Mouse (Mus musculus) liver, embryonic 14.5 days (tissue): Measurements from ENCODE around the gene Ivns1abp. TPM values are rescaled to one million over a fixed set of nuclear protein-coding genes. Genes with fewer than 3 reads are reported as not detected.

ENCODE experiments used
- ATAC-seq: fragments of 200-750 bp; cut with Nextera tagmentation; 2 replicates; pipeline ENCODE4 v1.8.0; 2017; ENCODE audit warnings: moderate number of reproducible peaks, mild to moderate bottlenecking, moderate library complexity; ENCODE audit not compliant: insufficient read depth
- DNase-seq, 3 experiments: peaks; one replicate each; pipeline ENCODE4 v3.0.0-alpha.2; 2012 to 2013; ENCODE audit warnings: low read depth in 3 of 3, low spot score in 3 of 3
- H3K27ac ChIP-seq: fragments of 300-500 bp; sonication (generic); 2 replicates; pipeline ENCODE4 v1.5.1; 2014; ENCODE audit warnings: moderate library complexity, mild to moderate bottlenecking, control low read depth, inconsistent platforms
- H3K27me3 ChIP-seq: fragments of 300-500 bp; sonication (generic); 2 replicates; pipeline ENCODE4 v1.6.1; 2014; ENCODE audit warnings: mild to moderate bottlenecking, low read length, moderate library complexity; ENCODE audit not compliant: control insufficient read depth, insufficient read depth
- H3K36me3 ChIP-seq: fragments of 300-500 bp; sonication (generic); replicated peaks from 2 replicates; pipeline ENCODE4 v1.6.1; 2014; ENCODE audit warnings: low read depth; ENCODE audit not compliant: control insufficient read depth, insufficient read depth
- H3K4me1 ChIP-seq, 2 experiments: fragments of 200-500 bp in 1 of 2; fragments of 300-500 bp in 1 of 2; sonication (generic) in 1 of 2; replicated peaks; 2 replicates each; pipeline ENCODE4 v1.6.1; 2012 to 2014; ENCODE audit warnings: antibody characterized with exemption in 1 of 2, inconsistent platforms in 1 of 2, low read length in 1 of 2; ENCODE audit not compliant: control insufficient read depth in 2 of 2, insufficient read depth in 2 of 2
- H3K4me2 ChIP-seq: fragments of 300-500 bp; sonication (generic); 2 replicates; pipeline ENCODE4 v1.6.1; 2014; ENCODE audit warnings: low read depth, mild to moderate bottlenecking, control low read depth, moderate library complexity
- H3K4me3 ChIP-seq, 2 experiments: fragments of 200-500 bp in 1 of 2; fragments of 300-500 bp in 1 of 2; sonication (generic) in 1 of 2; 2 replicates each; pipeline ENCODE4 v1.5.1; 2012 to 2014; ENCODE audit warnings: low read depth in 2 of 2, low read length in 2 of 2, mild to moderate bottlenecking in 2 of 2, control low read depth in 1 of 2, inconsistent platforms in 1 of 2, moderate library complexity in 1 of 2; ENCODE audit not compliant: insufficient read depth in 1 of 2
- H3K9ac ChIP-seq: fragments of 300-500 bp; sonication (generic); replicated peaks from 2 replicates; pipeline ENCODE4 v1.6.1; 2014; ENCODE audit warnings: mild to moderate bottlenecking, control low read depth, moderate library complexity
- H3K9me3 ChIP-seq: fragments of 300-500 bp; sonication (generic); 2 replicates; pipeline ENCODE4 v1.6.1; 2016; ENCODE audit warnings: low read length, mixed read lengths; ENCODE audit not compliant: control insufficient read depth
- CTCF ChIP-seq: IDR thresholded peaks from 2 replicates; pipeline ENCODE4 v1.5.1; 2016; ENCODE audit warnings: antibody characterized with exemption, low read depth, control low read depth
- EP300 ChIP-seq: IDR thresholded peaks from 2 replicates; pipeline ENCODE4 v1.6.1; 2016; ENCODE audit warnings: antibody characterized with exemption, low read depth
- WGBS: fragments of 180-500 bp; shearing (Covaris S2); extraction: QIAGEN DNeasy Blood & Tissue Kit; methylation state at CpG from one replicate; pipeline ENCODE4 v1.1.7; 2014; ENCODE audit not compliant: insufficient replicate concordance; 5-methylcytosine and 5-hydroxymethylcytosine counted together
- polyA plus RNA-seq, 2 experiments: library from polyadenylated mRNA; depleted of rRNA in 1 of 2; stranded (reverse) in 1 of 2; unstranded in 1 of 2; fragments of >200 nt; fragmentation: Nextera tagmentation in 1 of 2; extraction: Ambion mirVana in 1 of 2; gene quantifications; 2 replicates each; pipeline versions ENCODE4 v1.2.1 to v1.2.3; 2012 to 2014

The Ivns1abp gene
- polyA plus RNA-seq (2012; rRNA removed) (47.4 and 57.0 TPM in 2 replicates), polyA plus RNA-seq (2014; fragmentation: Nextera tagmentation; extraction: Ambion mirVana) (68.6 and 73.3 TPM in 2 replicates)

DNA sequence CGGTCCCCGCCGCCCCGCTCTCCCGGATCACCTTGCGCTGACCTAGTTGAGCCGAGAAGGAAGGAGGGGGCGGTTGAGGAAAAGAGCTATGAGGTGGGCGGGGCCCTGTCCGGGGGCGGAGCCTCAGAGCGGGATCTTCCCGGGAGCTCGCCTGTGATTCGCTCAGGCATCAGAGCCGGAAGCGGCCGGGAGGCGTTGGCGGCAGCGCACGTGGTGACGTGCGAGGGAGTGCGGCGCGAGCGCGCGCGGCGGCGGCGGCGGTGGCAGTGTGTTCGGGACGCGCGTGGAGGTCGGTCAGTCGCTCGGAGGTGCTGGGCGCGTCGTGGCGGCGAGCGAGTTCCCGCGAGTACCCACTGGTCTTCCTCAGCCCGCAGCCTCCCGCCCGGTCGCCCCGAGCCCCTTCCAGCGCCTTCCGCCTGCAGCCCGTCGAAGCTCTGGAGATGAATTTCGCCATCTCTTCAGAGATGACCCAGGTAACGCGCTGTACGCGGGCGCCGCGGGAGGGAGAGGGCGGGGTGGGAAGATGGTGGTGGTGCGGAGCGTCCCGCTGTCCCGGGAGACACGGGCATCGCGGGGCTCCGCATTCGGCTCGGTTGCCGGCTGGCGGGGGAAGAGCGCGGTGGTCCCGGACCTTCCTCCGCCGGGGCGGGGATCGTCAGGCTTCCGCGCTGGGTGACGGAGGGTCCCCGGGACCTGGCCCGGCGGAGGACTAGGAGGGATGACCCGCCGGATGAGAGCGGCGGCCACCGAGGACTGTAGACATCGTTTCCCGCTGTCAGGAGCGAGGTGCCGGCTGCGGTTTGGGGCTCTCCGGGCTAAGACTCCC is at the start of gene Ivns1abp:
TSS of gene Ivns1abp (plus strand) at position 195 of the 826 bp plus-strand sequence.
- peak within 1 kb of the TSS; percentile 88 for H3K9ac ChIP-seq
- ATAC-seq (peak; percentile 86), DNase-seq (peak; percentile 93 to 94 (median 94))
- H3K36me3 ChIP-seq, result peaks cover 2% of the 10 kb centered on the region
- H3K9me3 ChIP-seq, result no peaks in the 10 kb centered on the region
- H3K27ac ChIP-seq, result peak within 1 kb of the TSS; percentile 86
- peaks cover 20 to 33% of the 10 kb centered on the region in 2 experiments for H3K4me1 ChIP-seq
- TF ChIP-seq EP300 (no peak), CTCF (no peak)
- H3K4me3 ChIP-seq, result peak within 1 kb of the TSS; percentile 89 to 90
- 1% methylated on average over 104 of the region's 104 CpGs for WGBS
- peak within 1 kb of the TSS; percentile 99 for H3K4me2 ChIP-seq
- no peaks in the 10 kb centered on the region for H3K27me3 ChIP-seq

DNA sequence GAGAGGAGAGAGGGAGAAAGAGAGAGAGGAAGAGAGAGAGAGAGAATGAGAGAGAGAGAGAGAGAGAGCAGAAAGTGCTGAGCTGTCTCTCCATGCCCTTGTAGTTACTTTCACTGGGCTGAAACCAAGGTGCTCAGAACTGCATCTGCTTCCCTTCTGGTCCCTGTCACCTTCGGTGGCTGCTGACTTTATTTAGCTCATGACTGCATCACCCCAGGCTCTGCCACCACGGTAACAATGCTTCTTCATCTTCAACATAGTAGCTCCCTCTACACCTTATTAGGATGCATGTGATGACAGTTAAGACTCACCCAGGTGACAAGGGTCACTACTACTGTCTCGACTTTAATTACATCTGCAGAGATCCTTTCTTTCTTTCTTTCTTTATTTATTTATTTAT is 48.8 kb upstream of the Ivns1abp start:
- no peak for DNase-seq
- no peak for ATAC-seq
- Histone ChIP-seq H3K4me3 (no peak overlapping the region), H3K9me3 (no peaks in the 10 kb centered on the region), H3K9ac (no peak overlapping the region), H3K36me3 (no peaks in the 10 kb centered on the region), H3K4me2 (no peak overlapping the region), H3K4me1 (no peaks in the 10 kb centered on the region), H3K27me3 (no peaks in the 10 kb centered on the region), H3K27ac (no peak overlapping the region)
- 50% methylated on average over 3 of the region's 3 CpGs for WGBS
- no peak for TF ChIP-seq CTCF
- no peak for TF ChIP-seq EP300

DNA sequence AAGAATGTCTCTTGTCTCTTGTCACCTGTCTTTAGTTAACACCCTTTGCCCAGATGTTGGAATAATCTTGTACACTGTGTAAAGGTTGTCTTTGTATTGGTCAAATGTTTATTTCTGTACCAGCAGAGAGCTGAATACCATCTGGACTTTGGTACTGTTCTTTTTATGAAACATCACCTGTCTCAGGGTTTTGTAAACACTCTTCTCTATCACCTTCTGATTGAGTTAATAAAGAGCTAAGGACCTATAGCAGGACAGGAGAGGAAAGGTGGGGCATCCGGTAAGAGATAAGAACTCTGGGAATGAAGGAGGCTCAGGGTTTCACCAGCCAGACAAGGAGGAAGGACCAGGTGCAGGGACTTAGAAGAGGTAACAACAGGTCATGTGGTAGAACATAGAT is 47.7 kb upstream of the Ivns1abp start:
- no peak overlapping the region for H3K9ac ChIP-seq
- no peak overlapping the region for H3K27ac ChIP-seq
- no peak overlapping the region for H3K4me3 ChIP-seq
- ATAC-seq (no peak), DNase-seq (no peak)
- H3K27me3 ChIP-seq, result no peaks in the 10 kb centered on the region
- H3K9me3 ChIP-seq, result no peaks in the 10 kb centered on the region
- H3K4me2 ChIP-seq, result no peak overlapping the region
- no peaks in the 10 kb centered on the region for H3K36me3 ChIP-seq
- no peaks in the 10 kb centered on the region for H3K4me1 ChIP-seq
- 58% methylated on average over 1 of the region's 1 CpGs for WGBS
- TF ChIP-seq EP300 (no peak), CTCF (no peak)

DNA sequence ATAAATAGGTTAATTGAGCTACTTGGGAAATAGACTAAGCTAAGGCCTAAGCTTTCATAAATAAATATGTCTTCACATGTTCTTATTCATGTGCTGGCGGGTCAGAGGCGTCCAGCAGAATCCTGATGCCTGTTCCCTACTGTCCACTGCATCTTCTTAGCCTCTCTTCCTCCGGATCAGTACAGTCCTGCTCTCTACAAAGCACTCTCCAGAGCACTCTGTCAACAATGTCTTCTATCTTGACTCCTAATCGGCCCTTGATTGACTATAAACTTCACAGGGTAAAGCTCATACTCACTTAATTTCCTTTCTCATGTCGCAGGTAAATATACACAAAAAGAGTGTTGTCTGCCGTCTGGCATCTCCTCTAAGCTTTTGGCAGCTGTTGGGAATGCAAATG is 47.3 kb upstream of the Ivns1abp start:
- TF ChIP-seq CTCF (no peak), EP300 (no peak)
- ATAC-seq, result no peak
- 60% methylated on average over 6 of the region's 6 CpGs for WGBS

DNA sequence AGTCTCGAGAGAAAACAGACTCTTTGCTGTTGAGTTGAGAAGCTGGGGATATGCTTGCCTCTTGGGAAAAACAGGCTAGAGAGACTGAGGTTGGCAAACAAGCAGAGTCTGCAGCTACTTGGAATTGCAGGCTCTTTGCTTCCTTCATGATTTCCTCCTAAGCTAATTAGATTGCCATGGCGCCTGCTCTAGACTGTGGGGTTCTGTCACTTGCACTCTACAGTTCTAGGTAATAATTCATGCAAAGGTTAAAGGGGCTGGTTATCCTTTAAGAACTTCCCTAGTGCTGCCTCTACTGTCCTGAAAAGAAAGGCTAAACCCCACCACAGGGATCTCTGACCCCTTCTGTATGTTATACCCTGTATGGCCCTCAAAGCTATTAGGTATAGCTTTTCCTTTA is 46.7 kb upstream of the Ivns1abp start:
- H3K9ac ChIP-seq, result no peak overlapping the region
- no peaks in the 10 kb centered on the region for H3K9me3 ChIP-seq
- no peak overlapping the region for H3K4me2 ChIP-seq
- no peaks in the 10 kb centered on the region for H3K36me3 ChIP-seq
- H3K4me3 ChIP-seq, result no peak overlapping the region
- TF ChIP-seq CTCF (no peak), EP300 (no peak)
- no peaks in the 10 kb centered on the region for H3K4me1 ChIP-seq
- DNase-seq, result no peak
- ATAC-seq, result no peak
- H3K27ac ChIP-seq, result no peak overlapping the region
- H3K27me3 ChIP-seq, result no peaks in the 10 kb centered on the region
- WGBS, result 60% methylated on average over 2 of the region's 2 CpGs

More for the DNA sequence above, 47.3 kb upstream of the Ivns1abp start:
- no peak for DNase-seq
- no peaks in the 10 kb centered on the region for H3K36me3 ChIP-seq
- no peaks in the 10 kb centered on the region for H3K27me3 ChIP-seq
- H3K4me1 ChIP-seq, result no peaks in the 10 kb centered on the region
- H3K9ac ChIP-seq, result no peak overlapping the region
- H3K4me3 ChIP-seq, result no peak overlapping the region
- H3K4me2 ChIP-seq, result no peak overlapping the region
- H3K9me3 ChIP-seq, result no peaks in the 10 kb centered on the region
- H3K27ac ChIP-seq, result no peak overlapping the region
